Mouse (Mus musculus): Measurements from ENCODE around the gene Sik2. TPM values are rescaled to one million over a fixed set of nuclear protein-coding genes. Genes with fewer than 3 reads are reported as not detected.

The Sik2 gene
- polyA plus RNA-seq, 1 experiment from 2014 or later: 18.2 TPM

- Histone ChIP-seq H3K4me3 (no peak overlapping the region), H3K27me3 (replicated peaks) (no peaks in the 10 kb centered on the region), H3K9me3 (replicated peaks) (no peaks in the 10 kb centered on the region), H3K4me2 (no peak overlapping the region), H3K9ac (no peak overlapping the region), H3K36me3 (no peaks in the 10 kb centered on the region), H3K27ac (ENCODE audit: poor library complexity, severe bottlenecking) (no peak overlapping the region), H3K4me1 (replicated peaks) (0 out of 2 replicates have a peak, but pooled peaks cover 4% of the 10 kb centered on the region)
- no peak for ATAC-seq (ENCODE audit: insufficient number of reproducible peaks, low FRiP score)
- WGBS: 70% methylated on average over 4 of the region's 4 CpGs
Measured at GRCm38 (mm10) chr9:51021123-51021795, 12.4 kb upstream of the Sik2 start.

- no peaks in the 10 kb centered on the region for H3K36me3 ChIP-seq
- H3K4me1 ChIP-seq (replicated peaks): peaks cover 9% of the 10 kb centered on the region
- H3K9ac ChIP-seq: no peak overlapping the region
- H3K4me3 ChIP-seq: no peak overlapping the region
- H3K4me2 ChIP-seq: no peak overlapping the region
- WGBS: 33% methylated on average over 3 of the region's 3 CpGs
- no peak for ATAC-seq (ENCODE audit: insufficient number of reproducible peaks, low FRiP score)
- H3K9me3 ChIP-seq (replicated peaks): no peaks in the 10 kb centered on the region
- H3K27ac ChIP-seq (ENCODE audit: poor library complexity, severe bottlenecking): no peak overlapping the region
- H3K27me3 ChIP-seq (replicated peaks): no peaks in the 10 kb centered on the region
Measured at GRCm38 (mm10) chr9:51020351-51020750, 11.5 kb upstream of the Sik2 start.

GRCm38 (mm10) chr9:51019670-51020069 is 10.8 kb upstream of the Sik2 start:
- WGBS: 71% methylated on average over 7 of the region's 7 CpGs
- H3K4me2 ChIP-seq: no peak overlapping the region
- ATAC-seq (ENCODE audit: insufficient number of reproducible peaks, low FRiP score): no peak

GRCm38 (mm10) chr9:51015732-51016131 is 6.9 kb upstream of the Sik2 start:
- H3K4me1 ChIP-seq (replicated peaks): peaks cover 6% of the 10 kb centered on the region
- no peaks in the 10 kb centered on the region for H3K27me3 ChIP-seq (replicated peaks)
- no peak overlapping the region for H3K4me3 ChIP-seq
- WGBS: 12% methylated on average over 4 of the region's 4 CpGs
- no peak overlapping the region for H3K9ac ChIP-seq
- 0 out of 2 replicates have a peak overlapping the region, but pooled peaks have one; percentile 7 for H3K4me2 ChIP-seq
- ATAC-seq (ENCODE audit: insufficient number of reproducible peaks, low FRiP score): no peak; the same call in 1 of the 2 replicates
- H3K9me3 ChIP-seq (replicated peaks): no peaks in the 10 kb centered on the region
- H3K36me3 ChIP-seq: no peaks in the 10 kb centered on the region
- no peak overlapping the region for H3K27ac ChIP-seq (ENCODE audit: poor library complexity, severe bottlenecking)

More at GRCm38 (mm10) chr9:51019670-51020069, 10.8 kb upstream of the Sik2 start:
- no peaks in the 10 kb centered on the region for H3K36me3 ChIP-seq
- peaks cover 9% of the 10 kb centered on the region for H3K4me1 ChIP-seq (replicated peaks)
- no peaks in the 10 kb centered on the region for H3K27me3 ChIP-seq (replicated peaks)
- H3K4me3 ChIP-seq: no peak overlapping the region
- no peak overlapping the region for H3K9ac ChIP-seq
- H3K9me3 ChIP-seq (replicated peaks): no peaks in the 10 kb centered on the region
- no peak overlapping the region for H3K27ac ChIP-seq (ENCODE audit: poor library complexity, severe bottlenecking)

GRCm38 (mm10) chr9:51013644-51014043 is 4.8 kb upstream of the Sik2 start:
- no peaks in the 10 kb centered on the region for H3K9me3 ChIP-seq (replicated peaks)
- H3K4me2 ChIP-seq: no peak overlapping the region
- ATAC-seq (ENCODE audit: insufficient number of reproducible peaks, low FRiP score): no peak
- no peak overlapping the region for H3K4me3 ChIP-seq
- H3K4me1 ChIP-seq (replicated peaks): peaks cover 5% of the 10 kb centered on the region
- no peaks in the 10 kb centered on the region for H3K27me3 ChIP-seq (replicated peaks)
- 63% methylated on average over 1 of the region's 1 CpGs for WGBS
- H3K9ac ChIP-seq: no peak overlapping the region
- H3K27ac ChIP-seq (ENCODE audit: poor library complexity, severe bottlenecking): no peak overlapping the region
- no peaks in the 10 kb centered on the region for H3K36me3 ChIP-seq

- 0 out of 2 replicates have a peak overlapping the region, but pooled peaks have one; percentile 40 for H3K9ac ChIP-seq
- no peaks in the 10 kb centered on the region for H3K9me3 ChIP-seq (replicated peaks)
- peak overlapping the region; percentile 90 for H3K4me2 ChIP-seq
- WGBS: 4% methylated on average over 6 of the region's 6 CpGs
- no peaks in the 10 kb centered on the region for H3K36me3 ChIP-seq
- no peak overlapping the region for H3K27ac ChIP-seq (ENCODE audit: poor library complexity, severe bottlenecking)
- H3K4me3 ChIP-seq: peak overlapping the region; percentile 83
- H3K27me3 ChIP-seq (replicated peaks): no peaks in the 10 kb centered on the region
- no peak for ATAC-seq (ENCODE audit: insufficient number of reproducible peaks, low FRiP score)
- no peaks in the 10 kb centered on the region; the same call in 1 of the 2 replicates for H3K4me1 ChIP-seq (replicated peaks)
Measured at GRCm38 (mm10) chr9:51009656-51009950, 730 bp upstream of the Sik2 start.

GRCm38 (mm10) chr9:51008068-51008840 is 619 bp downstream of the Sik2 start:
- H3K9ac ChIP-seq: peak overlapping the region; percentile 82
- peak overlapping the region; percentile 86 for H3K27ac ChIP-seq (ENCODE audit: poor library complexity, severe bottlenecking)
- peak overlapping the region; percentile 83 for H3K4me3 ChIP-seq
- ATAC-seq (ENCODE audit: insufficient number of reproducible peaks, low FRiP score): peak; percentile 69
- no peaks in the 10 kb centered on the region for H3K36me3 ChIP-seq
- no peaks in the 10 kb centered on the region; the same call in 1 of the 2 replicates for H3K4me1 ChIP-seq (replicated peaks)
- under 1% methylated on average over 60 of the region's 65 CpGs for WGBS
- H3K9me3 ChIP-seq (replicated peaks): no peaks in the 10 kb centered on the region
- H3K4me2 ChIP-seq: peak overlapping the region; percentile 90
- no peaks in the 10 kb centered on the region for H3K27me3 ChIP-seq (replicated peaks)

- no peak for ATAC-seq (ENCODE audit: insufficient number of reproducible peaks, low FRiP score)
- H3K9ac ChIP-seq: peak overlapping the region; percentile 82
- 12% methylated on average over 10 of the region's 10 CpGs for WGBS
Measured at GRCm38 (mm10) chr9:51007726-51008067, 1.2 kb downstream of the Sik2 start.

GRCm38 (mm10) chr9:51006846-51007245 is 2.0 kb downstream of the Sik2 start:
- no peak overlapping the region for H3K27ac ChIP-seq (ENCODE audit: poor library complexity, severe bottlenecking)
- no peak overlapping the region for H3K9ac ChIP-seq
- no peaks in the 10 kb centered on the region for H3K36me3 ChIP-seq
- ATAC-seq (ENCODE audit: insufficient number of reproducible peaks, low FRiP score): no peak
- H3K4me3 ChIP-seq: no peak overlapping the region
- WGBS: 6% methylated on average over 4 of the region's 4 CpGs
- H3K4me2 ChIP-seq: no peak overlapping the region
- H3K4me1 ChIP-seq (replicated peaks): no peaks in the 10 kb centered on the region; the same call in 1 of the 2 replicates
- H3K27me3 ChIP-seq (replicated peaks): no peaks in the 10 kb centered on the region
- H3K9me3 ChIP-seq (replicated peaks): no peaks in the 10 kb centered on the region

More at GRCm38 (mm10) chr9:51007726-51008067, 1.2 kb downstream of the Sik2 start:
- H3K4me2 ChIP-seq: peak overlapping the region; percentile 90
- H3K4me1 ChIP-seq (replicated peaks): no peaks in the 10 kb centered on the region; the same call in 1 of the 2 replicates
- no peaks in the 10 kb centered on the region for H3K27me3 ChIP-seq (replicated peaks)
- no peaks in the 10 kb centered on the region for H3K36me3 ChIP-seq
- H3K27ac ChIP-seq (ENCODE audit: poor library complexity, severe bottlenecking): no peak overlapping the region
- no peaks in the 10 kb centered on the region for H3K9me3 ChIP-seq (replicated peaks)
- peak overlapping the region; percentile 83 for H3K4me3 ChIP-seq

GRCm38 (mm10) chr9:51004062-51004461 is 4.8 kb downstream of the Sik2 start:
- H3K4me1 ChIP-seq (replicated peaks): no peaks in the 10 kb centered on the region; the same call in 1 of the 2 replicates
- no peak overlapping the region for H3K4me3 ChIP-seq
- no peak overlapping the region for H3K27ac ChIP-seq (ENCODE audit: poor library complexity, severe bottlenecking)
- no peak for ATAC-seq (ENCODE audit: insufficient number of reproducible peaks, low FRiP score)
- H3K4me2 ChIP-seq: no peak overlapping the region
- peaks cover 5% of the 10 kb centered on the region for H3K36me3 ChIP-seq
- WGBS: 85% methylated on average over 1 of the region's 1 CpGs
- no peaks in the 10 kb centered on the region for H3K27me3 ChIP-seq (replicated peaks)
- H3K9ac ChIP-seq: no peak overlapping the region
- 0 out of 2 replicates have a peak, but pooled peaks cover 2% of the 10 kb centered on the region for H3K9me3 ChIP-seq (replicated peaks)

GRCm38 (mm10) chr9:50986677-50987076 is 22.2 kb downstream of the Sik2 start:
- no peaks in the 10 kb centered on the region for H3K9me3 ChIP-seq (replicated peaks)
- no peak overlapping the region for H3K4me3 ChIP-seq
- no peaks in the 10 kb centered on the region for H3K36me3 ChIP-seq
- no peak for ATAC-seq (ENCODE audit: insufficient number of reproducible peaks, low FRiP score)
- H3K4me2 ChIP-seq: no peak overlapping the region
- H3K27ac ChIP-seq (ENCODE audit: poor library complexity, severe bottlenecking): no peak overlapping the region
- no peaks in the 10 kb centered on the region for H3K4me1 ChIP-seq (replicated peaks)
- H3K27me3 ChIP-seq (replicated peaks): no peaks in the 10 kb centered on the region
- H3K9ac ChIP-seq: no peak overlapping the region
